Mouse (Mus musculus): ENCODE measurements around the gene Vmn1r70.

The Vmn1r70 gene

DNA sequence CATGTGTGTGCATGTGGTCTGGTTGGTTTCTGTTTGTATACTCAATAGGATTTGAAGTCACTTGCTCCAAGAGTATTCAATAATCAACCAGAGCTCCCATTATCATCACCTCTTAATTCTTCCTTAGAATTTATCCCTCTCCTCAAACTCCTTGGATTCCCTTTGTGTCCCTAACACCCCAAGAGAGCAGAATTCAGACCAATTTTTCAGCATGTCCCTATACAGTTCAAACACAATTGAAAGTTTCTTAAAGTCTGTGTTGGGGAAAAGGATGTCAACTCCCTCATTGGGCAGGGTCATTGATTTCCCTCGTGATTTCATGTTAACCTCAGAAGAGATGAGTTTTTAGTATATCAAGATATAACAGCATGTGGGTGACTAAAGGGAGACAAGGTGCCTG lies at the start of gene Vmn1r70:
TSS of gene Vmn1r70 (plus strand) at position 301 of the 400 bp plus-strand sequence.
- DNase-seq = no peak

DNA sequence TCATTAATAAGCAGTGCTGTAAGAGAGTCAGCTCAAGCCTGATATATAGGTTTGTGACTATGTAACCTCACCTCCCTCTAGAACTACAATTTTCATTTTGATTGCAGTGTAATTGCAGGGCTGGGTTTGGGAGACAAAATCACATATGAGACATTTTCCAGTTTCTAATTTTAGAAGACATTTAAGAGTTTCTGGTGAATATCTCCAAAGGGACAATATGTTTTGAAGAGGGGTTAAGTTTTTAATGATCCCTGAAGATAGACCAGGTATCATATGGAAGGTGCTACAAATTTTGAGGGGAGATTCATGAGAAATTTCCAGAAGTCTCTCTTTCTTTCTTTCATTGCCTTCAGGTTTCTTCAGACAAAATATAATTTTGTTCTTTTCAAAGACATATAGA lies 17.8 kb upstream of the Vmn1r70 start, which contains the start of gene Vmn1r69:
TSS of gene Vmn1r69 (minus strand) at position 101 of the 400 bp plus-strand sequence.
- DNase-seq = no peak

Data from cerebellum, adult 18-20 months (tissue).